Mouse (Mus musculus) layer of hippocampus, adult 9-10 months (tissue): ENCODE results near the gene Mob1b.

Experiments
- DNase-seq: peaks from one replicate; pipeline ENCODE4 v3.0.0; 2022; ENCODE audit warnings: low spot score

Gene Mob1b

DNA sequence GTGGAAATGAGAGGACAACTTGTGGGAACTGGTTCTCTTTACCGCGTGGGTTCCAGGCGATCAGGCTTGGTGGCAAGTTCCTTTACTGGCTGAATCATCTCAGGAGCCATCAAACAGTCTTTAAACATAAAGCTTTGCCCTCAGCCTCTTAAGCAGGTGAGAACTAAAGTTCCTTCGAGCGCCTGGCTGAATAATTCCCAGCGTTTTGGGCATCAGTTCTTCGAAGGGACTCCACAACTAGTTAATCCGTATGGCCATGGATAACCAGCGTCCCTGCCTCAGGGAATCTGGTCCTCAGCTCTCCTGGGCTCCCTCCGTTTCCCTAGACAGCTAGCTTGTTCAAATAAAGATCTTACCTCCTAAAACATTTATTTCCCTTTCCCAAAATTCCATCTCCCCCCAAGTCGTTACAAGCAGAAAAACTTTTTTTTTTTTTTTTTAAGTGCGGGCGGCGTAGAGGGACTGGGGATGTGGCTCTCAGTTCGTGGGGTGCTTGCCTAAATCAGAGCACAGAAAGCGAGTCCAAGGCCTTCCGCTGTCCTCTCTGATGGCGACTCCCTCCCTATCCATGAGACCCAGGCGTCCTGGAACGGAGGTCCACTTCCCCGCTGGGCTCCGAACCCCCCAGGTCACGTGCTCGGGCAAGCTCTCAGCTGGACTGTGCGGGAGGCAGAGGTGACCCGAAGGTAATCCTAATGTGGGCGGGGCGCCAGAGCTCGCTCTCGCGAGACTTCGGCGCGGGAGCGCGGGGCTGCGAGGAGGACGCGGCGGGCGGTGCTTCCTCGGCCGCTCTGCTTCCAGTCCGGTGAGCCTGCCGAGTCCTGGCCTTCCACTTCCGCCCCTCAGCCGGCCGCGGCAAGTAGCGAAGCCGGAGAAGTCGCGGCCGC lies at the start of gene Mob1b:
Gene Mob1b (plus strand): TSS at position 740 of the 887 bp plus-strand sequence.
- DNase-seq = peak; percentile 84

DNA sequence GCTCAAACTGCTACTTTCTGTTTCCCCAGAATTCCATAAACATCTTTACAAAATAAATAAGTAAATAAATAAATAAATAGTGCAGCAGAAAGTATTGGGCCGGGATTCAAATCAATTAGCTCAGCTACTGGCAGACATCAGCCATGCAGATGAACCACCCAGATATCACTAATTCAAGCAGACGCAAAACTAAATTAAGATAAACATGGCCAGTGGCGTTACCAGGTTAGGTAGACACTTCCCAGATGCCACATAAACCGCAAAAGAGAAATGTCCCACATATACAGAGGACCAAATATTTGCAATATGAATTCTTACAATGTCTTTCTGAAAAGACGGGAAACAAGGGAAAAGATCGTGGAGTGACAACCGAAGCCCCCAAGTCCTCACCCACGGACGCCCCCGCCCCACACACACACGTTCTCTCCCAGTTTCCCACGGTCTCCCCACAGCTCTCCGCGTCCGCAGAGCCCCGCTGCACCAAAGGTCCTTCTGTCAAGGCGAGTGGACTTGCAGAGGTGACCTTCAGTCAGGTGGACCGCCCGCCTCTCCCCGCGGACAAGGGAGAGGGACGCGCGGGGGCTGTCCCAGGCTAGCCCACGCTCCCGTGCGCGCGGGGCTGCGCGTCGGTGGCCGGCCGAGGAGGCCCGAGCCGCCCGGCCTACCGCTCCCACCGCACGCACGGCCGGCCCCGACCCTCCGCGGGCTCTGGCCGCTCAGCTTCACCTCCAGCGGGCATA lies 45.8 kb upstream of the Mob1b start:
- no peak for DNase-seq

DNA sequence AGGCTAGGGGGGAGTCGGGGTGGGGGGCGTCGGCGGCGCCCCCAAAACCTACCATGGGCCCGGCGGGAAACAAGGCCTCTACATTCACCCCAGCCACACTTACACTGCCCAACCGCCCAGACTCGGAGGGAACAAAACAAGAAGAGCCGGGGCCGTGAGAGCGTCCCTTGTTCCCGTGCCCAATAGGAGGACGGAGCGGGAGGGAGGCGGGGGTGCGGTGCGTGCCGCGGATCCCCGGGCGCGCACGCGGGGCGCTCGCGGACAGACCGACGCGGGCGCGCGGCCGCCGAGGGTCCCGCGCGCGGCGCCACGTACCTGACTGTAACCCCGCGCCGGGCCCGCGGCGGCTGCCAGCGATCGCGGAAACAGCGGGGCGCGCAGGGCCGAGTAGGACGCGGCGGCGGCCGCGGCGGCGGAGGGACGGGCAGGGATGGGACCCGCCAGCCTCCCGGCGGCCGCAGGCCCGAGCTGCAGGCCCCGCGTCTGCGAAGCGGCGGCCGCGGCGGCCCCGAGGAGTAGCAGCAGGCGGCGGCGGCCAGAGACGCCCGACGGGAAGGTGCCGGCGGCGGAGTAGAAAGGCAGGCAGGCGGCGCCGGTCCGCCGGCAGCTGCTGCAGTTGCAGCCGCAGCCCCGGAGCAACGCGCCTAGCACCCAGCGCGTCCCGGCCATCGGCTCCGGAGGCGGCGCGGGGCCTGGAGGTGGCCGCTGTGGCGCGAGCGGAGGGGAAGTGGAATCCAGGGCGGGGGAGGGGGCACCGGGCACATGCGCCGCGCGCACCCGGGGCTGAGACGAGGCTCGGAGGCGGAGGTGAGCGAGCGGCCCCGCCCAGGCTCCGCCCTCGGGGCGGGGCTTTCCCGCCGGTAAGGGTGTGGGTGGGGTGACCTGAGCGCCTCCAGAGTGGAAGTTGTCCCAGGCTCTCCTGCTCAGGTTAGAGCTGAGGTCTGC lies 44.9 kb upstream of the Mob1b start, which contains the start of gene Grsf1:
Gene Grsf1 (minus strand): TSS at position 729 of the 945 bp plus-strand sequence.
- peak; percentile 38 for DNase-seq

DNA sequence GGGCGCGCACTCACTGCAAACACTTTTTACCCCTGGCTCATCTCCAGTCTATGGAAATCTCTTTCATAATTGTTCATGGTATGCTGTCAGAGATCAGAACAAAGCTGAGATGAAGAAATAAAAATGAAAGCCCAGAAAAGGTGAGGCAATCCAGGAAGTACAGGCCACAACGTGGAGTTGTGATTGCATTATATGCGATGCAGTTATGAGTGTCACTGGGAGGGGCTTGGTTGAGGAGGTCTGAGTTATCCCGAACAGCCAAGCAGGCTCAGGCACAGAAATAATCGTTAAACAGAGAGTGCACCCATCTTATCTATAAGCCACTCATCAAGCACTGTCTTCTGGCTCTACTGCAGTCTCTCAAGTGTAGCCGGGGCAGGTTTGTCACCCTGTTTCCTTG lies 41.7 kb upstream of the Mob1b start:
- DNase-seq = no peak

DNA sequence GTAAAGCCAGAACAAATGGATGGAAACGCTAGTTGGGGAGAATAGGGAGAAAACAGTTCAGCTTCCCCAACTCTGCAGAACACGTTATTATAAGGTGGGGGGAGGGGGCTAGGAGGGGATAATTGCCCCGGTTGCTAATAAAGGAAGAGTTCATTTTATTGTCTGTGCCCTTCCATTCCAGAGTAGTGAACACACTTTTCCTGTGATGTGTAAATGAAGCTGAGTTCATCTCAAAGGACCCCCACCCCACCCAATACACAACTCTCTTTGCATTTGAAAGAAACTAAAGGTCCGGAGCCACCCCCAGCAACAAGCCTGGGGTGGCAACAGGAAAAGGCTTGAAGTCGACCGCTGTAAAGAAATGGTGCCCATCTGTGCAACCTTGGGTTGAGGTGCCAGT lies 41.3 kb upstream of the Mob1b start:
- no peak for DNase-seq

DNA sequence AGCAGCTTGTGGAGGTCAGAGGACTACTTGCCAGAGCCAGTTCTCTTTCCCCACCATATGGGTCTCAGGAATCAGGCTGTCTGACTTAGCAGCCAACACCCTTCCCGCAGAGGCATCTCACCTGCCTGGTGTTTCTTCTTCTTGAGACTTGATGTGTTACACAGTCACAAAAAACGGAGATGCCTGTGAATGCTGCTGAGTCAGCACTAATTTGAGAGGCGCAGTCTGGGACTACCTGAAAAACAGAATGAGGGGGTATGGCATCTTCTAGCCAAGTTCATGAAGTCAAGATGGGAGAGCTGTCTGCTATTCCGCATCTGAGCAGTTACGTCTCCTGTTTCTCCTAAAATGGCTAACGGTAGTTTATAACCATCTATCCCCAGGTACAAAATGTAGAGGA lies 40.1 kb upstream of the Mob1b start:
- DNase-seq = no peak

DNA sequence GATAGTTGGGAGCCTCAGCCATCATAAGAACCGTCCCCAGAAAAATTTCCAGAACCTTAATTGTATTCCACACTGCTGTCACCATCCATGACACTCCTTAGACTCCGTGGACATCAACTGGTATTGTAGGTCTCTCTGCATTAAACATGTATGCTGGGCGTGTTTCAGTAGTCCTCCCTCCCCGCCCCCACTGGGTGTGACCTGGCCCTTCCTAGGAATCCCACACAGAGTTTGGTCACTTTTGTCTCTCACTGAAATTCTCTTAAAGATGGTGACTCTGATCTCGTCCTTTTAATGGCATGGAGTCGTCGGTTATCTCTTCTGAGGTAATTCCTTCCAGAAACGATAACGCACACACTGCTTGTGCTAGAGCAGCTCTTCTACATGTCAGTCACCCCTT lies 36.9 kb upstream of the Mob1b start:
- DNase-seq = no peak

DNA sequence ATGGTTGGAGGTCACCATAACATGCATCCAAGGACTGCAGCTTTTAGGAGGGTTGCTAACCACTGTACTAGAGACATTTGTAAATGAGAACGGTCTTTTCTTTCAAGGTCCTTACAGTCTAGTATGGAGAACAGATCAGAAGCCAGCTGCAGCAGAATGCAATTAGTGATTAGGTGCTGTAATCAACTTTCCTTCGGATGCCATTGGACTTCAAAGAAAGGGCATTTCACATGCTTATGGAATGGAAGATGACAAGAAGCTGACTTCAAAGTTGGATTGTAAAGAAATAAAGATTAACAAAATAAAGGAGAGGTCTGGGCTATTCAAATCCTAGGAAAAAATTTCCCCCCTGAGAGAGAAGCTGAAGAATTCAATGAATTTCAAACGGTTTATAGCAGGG lies 36.4 kb upstream of the Mob1b start:
- no peak for DNase-seq

DNA sequence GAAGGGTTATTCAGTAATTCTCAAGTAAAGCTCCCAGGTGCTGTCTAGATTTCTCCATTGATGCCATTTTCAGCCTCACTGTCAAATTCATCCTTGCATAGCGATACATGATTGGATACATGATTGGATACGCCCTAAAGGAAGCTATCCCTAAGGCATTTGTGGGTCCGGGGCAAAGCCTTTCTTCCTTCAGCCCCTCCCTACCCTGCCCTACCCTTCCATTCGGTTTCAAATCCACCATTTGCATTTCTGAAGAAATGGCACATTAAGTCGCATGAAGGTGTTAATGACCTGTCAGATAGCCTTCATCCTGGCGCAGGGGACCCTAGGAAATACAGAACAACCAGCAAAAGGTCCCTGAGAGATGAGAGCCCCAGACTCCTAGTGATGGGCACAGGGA lies 35.3 kb upstream of the Mob1b start:
- no peak for DNase-seq

DNA sequence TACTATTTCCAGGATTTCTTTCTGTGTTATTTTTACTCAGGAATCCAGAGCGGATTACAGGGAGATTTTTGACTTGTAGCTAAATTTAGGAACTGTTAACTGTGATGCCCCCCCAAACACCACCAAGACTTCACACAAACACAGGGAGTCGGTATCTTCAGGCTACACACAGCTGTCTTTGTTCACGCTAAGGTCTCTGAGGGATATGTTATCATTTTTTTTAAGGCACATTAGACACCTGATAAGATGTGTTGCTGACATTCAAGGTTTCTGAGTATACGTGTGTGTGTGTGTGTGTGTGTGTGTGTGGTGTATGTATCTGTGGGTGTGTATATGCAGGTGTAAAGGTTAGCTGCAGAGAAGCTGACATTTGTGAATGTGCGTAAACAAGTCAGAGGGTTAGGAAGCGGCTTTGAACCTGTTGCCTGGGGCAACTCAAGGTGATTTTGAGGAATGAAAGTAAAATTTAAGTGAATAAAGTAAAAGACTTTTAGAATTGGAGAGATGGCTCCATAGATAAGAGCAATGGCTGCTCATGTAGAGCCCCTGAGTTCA lies 34.8 kb upstream of the Mob1b start:
- DNase-seq = no peak

DNA sequence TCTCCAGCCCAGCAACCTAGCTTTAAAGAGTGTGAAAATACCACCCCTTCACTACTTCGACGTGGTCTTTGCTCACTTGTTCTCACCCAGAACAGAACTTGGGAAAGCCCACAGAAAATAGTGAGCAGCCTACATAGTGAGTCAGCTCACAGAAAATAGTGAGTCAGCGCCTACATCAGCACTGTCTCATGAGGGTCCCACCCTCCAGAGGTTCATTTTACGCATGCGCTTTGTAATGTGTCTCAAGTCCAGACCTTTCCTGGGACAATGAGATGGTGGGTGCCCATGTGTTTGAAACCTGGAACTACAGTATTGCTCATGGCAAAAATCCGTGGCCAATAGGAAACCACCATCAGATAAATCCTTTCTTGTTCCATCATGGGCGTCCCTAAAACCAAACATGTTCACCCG lies 32.7 kb upstream of the Mob1b start:
- DNase-seq = no peak

DNA sequence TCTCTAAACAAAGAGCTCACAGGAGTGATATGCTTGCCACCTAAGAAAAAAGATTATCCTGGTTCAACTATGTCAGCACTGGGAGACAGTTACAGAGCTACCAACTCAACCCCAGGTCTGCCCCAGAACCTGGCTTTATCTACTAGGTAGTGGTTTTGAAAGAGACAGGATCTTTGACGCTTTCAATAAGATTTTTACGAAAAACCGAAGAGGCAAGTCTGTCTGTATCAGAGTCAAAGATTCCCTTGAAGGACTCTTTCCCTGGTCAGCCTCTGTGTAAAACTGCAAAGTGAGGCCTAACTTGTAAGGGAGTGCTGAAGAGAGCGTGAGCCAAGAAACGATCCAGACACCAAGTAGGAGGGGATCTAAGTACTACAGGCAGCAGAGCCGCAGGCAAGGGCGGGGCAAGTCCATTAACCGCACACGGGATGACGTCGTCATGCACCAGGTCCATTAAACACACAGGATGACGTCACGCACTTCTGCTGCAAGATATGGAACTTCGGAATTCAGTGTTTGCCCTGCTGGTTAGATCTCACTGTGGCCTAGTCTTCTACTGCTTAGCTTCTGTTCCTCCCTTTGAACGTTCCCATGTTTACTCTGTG lies 32.0 kb upstream of the Mob1b start:
- DNase-seq = no peak

DNA sequence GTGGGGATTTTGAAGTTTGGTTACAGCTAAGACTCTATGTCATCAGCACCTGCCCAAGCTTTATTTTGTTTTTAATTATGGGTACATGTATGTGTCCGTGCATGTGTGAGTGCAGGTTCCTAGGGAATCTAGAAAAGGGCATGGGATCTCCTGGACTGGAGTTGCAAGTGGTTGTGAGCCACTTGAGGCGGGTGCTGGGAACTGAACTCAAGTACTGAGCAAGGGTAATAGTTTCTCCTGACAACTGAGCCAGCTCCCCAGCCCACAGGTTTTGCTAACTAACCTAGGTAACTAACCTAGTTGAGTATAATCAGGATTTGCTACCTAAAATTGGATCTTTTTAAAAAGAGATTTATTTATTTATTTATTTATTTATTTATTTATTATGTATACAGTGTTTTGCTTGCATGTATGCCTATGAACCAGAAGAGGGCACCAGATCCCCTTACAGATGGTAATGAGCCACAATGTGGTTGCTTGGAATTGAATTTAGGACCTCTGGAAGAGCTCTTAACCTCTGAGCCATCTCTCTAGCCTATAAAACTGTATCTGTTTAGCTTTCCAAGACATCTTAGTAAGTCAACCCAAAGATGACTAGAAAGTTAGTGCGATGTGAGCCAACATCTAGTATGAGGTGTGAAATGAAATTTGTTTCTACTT lies 31.2 kb upstream of the Mob1b start:
- no peak for DNase-seq

DNA sequence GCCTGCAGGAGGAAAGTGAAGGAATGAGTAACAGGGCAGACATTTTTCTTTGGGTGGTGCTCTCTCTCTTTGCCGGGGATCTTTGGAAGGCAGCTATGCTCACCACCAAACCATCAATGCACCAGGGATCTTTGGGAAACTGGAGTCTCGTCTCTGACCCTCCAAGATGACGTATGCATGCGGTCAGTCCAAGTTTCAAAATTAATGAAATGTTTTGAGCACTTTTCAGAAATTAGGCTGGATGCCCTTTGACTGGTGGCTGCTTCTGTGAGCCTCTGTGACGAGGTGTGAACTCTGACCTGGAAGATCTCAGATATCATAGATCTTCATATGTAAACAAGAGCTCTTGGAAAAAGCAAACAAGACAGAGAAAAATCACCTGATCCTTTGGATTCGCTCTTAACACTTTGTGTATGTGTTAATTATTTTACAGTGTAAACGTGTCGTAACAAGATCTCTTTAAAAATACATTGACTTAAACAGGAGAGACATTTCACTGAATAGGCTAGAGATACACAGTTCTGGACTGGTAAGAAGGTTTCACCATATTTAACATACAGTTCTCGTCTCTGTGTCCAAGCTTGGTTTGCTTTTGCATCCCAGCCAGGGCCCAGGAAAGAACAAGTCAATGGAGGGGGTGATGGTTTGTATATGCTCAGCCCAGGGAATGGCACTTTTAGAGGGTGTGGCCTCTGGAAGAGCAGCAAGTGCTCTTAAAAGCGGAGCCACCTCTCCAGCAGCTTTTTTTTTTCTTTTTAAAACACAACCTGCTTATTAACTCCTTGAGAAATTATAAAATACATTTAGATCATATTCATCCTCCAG lies 29.8 kb upstream of the Mob1b start:
- DNase-seq = no peak

DNA sequence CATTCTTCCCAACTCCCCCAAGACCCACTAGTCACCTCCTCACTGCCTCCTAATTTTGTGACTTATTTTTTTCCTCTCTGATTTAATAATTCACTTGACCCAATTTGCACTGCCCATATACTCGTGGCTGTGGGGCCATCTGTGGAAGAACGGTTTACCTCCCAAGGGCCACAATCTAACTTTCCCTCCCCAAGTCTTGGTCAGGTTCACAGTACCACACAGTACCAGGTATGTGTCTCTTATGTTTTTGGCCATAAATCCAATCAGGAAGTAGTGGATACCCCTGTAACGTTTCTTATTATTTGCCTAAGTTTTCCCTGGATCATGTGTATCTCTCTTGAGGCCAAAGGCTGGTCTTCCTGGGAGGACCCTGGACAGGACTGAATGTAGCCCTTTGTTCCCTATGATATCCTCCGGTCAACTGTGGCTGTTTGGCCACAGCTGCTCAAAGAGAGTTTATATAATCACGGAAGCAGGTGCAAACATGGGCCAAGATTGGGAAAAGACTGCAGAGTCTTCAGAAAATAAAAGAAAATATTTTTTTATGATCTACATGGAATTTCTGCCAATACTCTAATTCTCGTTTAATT lies 29.1 kb upstream of the Mob1b start:
- no peak for DNase-seq

DNA sequence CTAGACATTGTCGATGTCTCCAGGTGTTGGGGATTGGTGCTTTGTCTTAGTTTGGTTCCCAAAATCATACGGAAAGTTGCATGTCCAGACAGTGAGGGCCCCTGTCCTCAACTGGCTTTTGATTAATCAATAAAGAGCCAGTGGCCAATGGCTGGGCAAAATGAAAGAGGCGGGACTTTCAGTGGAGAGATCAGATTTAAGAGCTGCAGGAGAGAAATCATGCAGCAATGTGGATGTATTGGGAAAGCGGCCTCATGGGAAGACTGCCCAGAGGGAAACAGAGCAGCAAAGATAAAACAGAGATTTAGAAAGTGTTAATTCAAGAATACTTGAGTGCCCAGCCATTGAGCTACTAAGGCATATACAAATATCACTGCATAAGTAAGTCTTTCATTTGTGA lies 28.1 kb upstream of the Mob1b start:
- no peak for DNase-seq

DNA sequence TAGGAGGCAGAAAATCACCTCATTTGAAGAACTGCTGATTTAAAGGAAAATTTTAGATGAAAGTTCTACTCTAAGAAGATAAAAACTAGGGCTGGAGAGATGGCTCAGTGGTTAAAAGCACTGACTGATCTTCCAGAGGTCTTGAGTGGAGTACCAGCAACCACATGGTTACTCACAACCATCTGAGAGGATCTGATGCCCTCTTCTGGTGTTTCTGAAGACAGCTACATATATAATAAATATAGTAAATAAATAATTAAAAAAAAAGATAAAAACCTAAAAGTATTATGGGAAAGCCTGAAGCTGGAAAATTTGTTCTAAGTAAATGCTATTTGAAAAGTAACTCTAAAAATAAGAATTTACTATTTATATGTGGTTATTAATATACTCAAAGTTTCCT lies 27.6 kb upstream of the Mob1b start:
- DNase-seq = no peak

DNA sequence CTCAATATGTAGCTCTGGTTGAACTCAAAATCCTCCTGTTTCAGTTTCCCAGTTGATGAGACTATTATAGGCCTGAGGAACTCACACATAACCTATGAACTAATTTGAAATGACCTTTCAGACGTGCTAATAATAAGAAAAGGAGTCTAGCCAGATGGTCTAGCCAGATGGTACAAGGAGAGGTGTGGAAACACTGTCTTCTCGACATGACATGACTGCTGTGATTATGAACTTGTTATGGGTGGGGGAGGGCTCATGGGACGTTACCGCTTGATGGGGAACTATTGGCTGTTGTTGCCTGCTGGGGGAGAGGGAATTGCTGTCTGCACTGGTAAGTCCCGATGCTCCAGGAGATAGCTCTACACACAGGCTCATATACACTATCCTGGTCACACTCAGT lies 23.4 kb upstream of the Mob1b start:
- DNase-seq = no peak

DNA sequence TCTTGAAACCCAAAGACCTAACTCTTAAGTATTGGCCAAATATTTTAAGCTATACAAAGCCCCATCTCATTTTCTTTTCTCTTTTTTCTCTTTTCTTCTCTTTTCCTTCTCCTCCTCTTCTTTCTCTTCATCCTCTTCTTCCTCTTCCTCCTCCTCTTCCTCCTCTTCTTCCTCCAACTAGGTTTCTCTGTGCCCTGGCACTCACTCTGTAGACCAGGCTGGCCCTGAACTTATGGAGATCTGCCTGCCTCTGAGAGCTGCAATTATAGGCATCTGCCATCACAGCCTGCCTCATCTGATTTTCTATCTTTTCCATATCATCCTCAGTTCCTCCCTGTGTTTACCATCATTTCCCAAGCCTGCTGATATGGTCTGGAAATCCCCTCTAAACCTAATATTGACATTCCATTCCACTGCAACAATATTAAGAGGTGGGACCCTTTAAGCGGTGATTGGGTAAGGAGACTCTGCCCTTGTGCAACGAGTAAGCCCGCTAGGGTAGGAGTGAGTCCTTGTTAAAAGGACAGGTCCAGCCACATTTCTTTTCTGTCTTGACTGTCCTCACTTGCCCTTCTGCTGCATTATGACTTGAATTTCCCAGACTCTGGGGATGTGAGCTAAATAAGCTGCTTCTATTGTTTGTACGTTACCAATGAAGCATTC lies 21.3 kb upstream of the Mob1b start:
- no peak for DNase-seq
